Mouse (Mus musculus) kidney, adult 11 months (tissue): ENCODE data around the gene Alpk1.
"Not testable (repeated sequence)": the region's sequence is repeated elsewhere in the genome, so short reads cannot be mapped to it uniquely, and the experiment has no call there.

Experiments
- DNase-seq: peaks from one replicate; pipeline ENCODE4 v3.0.0; 2022

The Alpk1 gene

DNA sequence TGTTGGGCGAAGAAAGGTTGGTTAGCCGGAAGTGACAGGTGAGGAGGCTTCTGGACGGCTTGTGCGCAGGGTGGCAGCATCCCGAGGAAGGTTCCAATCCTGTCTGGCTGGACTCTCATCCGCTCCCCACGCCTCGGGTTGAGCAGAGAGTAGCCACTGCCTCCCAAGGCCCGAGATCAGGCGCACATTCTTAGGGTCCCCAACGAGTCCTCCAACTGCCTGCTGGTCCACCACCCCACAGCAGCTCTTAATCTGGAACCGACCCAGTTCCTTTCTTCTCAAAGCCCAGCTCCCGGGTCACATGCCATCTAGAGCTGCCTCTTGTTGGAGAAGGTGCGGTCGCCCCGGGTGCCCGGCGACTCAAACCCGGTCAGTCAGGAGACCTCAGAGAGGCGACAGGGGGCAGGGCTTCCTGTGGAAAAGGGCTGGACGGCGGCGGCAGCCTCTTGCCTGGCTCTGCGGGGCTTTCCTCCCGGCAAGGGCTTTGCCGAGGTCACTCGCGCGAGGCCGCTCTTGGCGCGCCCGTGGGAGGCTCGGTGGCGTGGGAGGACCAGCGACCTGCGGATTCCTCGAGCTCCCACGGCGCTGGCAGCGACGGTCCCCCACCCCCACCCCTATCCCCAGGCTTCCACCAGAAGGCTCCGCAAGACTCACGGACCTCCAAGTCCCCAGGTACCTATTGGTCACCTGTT lies 9.3 kb upstream of the Alpk1 start, which contains the start of gene Tifa:
Gene Tifa (plus strand): TSS at position 306 of the 692 bp plus-strand sequence.
- peak; percentile 67 for DNase-seq

DNA sequence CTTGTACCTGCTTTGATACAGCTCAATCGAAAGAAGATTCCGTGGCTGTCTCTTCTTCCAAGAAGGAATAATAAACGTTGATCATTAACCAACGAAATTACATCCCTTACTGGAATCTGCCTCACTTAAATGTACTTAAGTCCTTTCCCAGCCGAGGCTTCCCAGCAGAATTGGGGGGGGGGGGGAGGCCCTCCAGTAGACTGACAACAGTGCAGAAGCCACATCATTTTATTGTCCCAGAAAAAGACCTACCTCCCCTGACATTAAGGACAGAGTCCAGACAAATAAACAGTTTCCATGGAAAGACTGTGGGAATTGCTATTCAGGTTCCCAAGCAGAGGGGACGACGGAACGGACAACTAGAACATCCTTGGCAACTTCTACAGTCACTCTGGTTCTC lies 8.6 kb upstream of the Alpk1 start:
- no peak for DNase-seq

DNA sequence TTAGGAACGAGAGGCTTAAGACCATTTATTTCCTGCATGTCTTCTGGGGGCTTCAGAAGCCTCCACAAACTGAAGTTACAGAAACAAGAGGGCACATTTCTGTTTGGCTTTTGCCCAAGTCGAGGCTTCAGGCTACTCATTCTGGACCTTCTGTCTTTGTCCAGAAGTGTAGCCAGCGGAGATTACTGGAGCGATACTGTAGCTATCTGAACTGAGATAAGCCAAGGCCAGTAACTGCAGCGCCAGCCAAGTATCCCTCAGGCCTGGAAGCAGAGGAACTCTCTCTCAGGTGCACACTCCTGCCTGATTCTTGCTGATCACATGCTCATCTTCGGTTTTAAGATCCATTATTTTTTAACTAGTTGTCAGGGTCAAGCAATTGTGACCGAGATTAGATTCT lies 7.7 kb upstream of the Alpk1 start:
- DNase-seq, result no peak

DNA sequence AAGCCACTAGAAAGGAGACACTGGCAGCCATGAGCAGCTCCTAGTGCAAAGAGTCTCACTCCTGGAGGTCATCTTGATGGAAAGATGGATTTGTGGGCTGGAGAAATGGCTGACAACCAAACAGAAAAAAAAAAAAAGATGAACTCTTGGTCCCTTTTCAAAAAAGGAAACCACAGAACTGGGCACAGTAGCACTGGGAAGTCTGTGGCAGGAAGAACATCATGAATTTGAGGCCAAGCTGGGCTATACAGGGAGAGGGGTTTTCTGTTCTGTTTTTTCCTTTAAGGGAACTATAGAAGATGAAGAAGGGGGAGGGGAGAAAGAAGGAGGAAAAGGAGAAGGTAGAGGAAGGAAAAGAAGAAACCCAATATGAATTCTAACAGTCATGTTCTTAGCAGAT lies 6.7 kb upstream of the Alpk1 start:
- no peak for DNase-seq

DNA sequence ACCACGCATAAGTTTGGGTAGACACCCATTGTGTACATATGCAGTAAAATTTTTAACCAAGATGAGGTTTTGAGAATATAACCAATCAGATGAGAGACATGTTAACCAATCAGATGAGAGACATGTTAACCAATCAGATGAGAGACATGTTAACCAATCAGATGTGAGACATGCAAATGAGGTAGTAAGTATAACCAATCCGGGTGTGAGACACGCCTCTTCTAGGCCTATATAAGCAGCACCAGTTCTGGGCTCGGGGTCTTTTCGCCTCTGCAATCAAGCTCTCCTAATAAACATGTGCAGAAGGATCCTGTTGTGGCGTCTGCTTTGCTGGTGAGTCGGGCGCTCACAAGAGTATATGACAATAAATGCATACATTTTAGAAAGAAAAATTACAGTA lies 3.4 kb upstream of the Alpk1 start:
- not testable (repeated sequence) for DNase-seq

DNA sequence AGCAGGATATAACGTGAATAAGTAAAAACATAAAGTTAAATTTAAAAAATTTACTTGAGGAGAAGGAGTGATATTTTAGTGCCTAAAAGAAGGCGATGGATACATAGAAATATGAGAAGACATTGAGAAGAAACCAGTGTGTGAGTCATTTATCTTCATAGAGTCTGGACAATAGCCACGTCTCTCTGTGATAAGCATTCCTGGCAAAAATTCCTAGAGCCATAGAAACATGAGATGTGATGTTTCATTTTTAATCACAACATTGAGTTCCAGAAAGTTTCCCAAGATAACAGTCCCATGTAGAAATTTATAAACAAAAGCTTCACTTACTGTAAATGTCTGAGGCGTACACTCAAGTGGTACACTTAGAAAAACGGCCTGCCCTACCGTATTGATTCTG lies 2.6 kb upstream of the Alpk1 start:
- no peak for DNase-seq

DNA sequence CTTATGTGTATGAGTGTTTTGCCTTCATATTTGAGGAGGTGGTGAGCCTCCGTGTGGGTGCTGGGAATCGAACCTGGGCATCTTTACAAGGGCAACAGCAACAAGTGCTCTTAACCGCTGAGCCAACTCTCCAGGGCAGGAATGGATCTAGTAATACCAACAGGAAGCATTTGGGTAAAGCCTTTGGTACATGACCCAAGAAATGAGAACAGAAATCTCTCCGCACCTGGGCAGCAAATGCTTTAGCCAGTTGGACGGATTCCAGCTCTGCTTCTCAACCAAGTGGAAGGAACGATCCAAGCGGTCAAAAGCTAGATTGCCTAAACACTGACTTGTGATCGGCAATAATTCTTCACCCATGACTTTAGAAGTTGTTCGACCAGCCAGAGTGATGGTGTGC lies 594 bp upstream of the Alpk1 start:
- peak; percentile 22 for DNase-seq

DNA sequence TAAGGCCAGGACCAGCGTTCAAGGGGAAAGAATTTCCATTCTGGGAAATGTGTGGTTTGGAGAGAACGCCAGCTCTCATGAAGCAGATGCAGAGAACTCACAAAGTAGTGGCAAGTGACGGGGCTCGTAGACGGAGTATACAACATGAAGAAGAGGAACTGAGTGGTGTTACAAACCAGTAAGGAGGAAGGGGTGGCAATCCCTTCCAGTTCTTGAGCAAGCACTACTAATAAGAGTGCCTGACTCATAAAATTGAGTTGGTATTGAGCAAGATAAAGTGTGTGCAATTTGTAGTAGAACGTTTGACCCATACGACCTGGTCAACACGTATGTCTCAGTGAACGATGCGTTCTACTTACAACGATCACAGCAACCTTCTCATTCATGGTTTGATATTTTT lies 11.2 kb downstream of the Alpk1 start:
- DNase-seq, result no peak

DNA sequence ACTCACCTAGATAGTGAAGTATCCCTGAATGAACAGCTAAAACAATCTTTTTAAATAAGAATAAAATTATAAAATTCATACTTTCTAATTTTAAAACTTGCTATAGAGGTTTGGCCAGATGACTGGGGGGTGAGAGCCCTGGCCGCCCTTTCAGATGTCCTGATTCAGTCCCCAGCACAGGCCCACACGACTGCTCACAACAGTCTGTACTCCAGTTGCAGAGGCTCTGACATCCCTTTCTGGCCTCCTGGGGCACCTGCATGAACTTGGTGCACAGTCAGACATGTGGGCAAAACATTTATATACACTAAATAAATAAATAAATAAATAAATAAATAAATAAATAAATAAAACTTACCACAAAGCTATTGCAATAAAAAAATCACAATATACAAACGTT lies 14.4 kb downstream of the Alpk1 start:
- no peak for DNase-seq

DNA sequence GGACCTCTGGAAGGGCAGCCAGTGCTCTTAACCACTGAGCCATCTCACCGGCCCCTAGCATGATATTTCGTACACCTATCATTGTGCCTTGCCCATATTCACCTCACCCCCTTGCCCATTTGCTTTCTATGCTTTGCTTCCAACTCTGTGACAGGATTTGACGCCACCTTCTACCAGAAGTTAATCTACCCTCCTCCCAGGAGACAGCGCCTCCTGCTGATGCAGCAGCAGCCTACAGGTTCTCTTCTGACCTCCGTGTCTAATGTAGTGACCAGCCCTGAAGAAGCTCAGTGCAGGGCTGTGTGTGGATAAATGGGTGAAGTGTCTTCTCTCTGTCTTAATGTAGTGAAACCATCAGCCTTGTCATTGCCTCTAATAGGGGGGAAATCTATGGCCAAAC lies 15.8 kb downstream of the Alpk1 start:
- no peak for DNase-seq

DNA sequence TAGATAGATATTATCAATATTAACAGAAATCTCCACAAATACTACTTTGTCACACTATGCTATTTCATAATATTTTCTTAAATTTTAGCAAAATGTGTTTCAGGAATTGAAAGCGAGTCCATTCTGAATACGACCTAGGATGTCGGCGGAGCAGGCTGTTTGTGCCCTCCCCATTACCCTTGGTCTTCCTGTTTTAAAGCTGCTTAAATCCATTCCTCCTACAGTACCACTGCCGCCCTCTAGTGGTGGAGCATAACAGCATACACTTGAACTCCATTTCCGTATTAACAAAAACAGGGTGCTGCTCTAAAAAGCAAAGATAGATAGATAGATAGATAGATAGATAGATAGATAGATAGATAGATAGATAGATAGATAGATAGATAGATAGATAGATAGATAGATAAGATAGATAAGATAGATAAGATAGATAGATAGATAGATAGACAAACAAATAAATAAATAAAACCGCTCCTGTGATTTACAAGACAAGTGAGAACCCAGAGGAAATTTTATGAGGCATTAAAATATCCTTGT lies 17.2 kb downstream of the Alpk1 start:
- DNase-seq, result peak; percentile 52

DNA sequence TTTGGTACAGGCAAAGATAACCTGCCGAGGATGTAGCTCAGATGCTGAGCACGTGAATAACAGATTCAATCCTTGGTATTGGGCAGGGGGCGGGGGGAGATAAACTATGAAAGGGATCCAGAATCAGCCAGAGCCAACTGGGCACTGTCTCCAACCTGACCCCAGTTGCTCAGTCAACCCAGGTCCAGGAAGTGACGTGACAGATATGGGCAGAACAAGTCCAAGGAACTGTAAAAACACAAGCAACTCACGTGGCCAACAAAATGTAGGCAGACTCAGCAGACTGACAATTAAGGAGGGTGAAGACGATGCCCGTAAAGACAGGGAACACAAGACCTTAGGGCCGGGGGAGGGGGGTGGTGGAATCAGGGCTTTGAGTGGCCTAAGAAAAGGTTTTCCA lies 17.9 kb downstream of the Alpk1 start:
- DNase-seq, result no peak

DNA sequence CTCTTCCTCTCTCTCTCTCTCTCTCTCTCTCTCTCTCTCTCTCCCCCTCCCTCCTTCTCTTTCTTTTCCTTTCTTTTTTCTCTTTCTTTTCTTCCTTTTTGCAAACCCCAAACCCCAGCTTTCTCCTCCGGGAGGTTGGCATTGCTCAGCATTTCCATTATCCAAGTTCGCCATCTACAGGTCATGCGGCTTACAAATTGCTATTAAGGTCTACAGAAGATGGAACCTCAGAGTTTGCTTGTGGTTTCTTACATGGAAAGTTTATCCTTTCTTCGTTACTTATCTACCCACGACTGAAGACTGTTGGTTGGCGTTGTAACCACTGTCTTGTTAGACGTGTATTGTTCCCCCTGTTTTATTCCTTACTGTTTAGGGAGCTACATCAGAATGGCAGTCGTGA lies 21.1 kb downstream of the Alpk1 start:
- DNase-seq, result peak; percentile 11

DNA sequence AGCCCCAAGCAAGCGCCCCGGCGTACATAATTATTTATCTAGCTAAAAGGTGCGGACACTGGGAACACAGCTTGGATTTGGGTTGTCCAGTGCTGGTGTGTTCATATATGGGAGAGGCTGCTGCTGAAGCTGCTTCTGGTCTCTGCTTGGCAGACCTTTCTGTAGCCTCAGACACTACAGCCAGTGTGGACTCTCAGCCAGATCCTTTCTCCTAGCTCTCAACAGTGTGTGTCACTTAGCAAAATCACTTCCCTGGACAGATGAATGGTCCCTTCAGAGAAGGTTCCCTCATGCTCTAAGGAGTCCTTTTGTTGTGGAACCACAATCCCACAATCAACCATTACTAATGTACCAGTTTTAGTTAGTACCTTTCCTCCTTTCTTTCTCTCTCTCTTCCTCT lies 21.5 kb downstream of the Alpk1 start:
- DNase-seq, result no peak

DNA sequence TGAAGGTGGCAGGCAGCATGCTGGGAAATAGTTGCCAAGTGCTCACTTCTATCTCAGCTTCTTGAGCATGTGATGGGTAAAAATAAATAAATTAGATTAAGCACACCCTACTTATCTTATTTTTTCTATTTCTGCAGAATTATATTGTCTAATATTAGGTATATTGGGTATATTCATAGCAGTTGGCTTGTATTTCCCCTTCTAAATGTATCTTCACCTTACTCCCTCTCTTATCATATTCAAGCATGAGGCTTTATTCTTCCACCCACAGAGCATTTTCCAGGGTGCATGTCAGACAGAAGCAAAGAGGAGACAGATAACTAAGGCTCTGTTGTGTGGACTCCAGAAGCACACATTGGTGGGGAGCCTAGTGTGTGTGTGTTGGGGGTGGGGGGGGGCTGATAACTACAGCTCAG lies 22.4 kb downstream of the Alpk1 start:
- no peak for DNase-seq

DNA sequence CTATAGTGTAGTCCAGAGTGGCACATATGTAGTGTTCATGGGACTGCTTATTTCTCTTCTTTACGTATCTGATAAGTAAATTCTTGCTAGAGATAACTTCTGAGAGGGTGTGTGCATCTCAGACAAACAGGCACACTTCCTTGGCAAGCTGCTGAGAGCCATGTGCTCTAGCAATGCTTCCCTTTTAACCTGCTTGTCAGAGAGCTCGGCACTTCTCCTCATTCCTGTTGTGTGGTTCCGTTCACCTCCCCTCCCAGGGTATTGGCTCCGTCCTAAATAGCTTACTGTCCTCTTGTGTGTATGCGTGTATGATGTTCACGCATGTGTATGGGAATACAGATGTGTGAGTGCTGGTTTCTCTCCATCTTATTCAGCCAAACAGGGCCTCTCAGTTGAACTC lies 23.9 kb downstream of the Alpk1 start:
- DNase-seq, result no peak

DNA sequence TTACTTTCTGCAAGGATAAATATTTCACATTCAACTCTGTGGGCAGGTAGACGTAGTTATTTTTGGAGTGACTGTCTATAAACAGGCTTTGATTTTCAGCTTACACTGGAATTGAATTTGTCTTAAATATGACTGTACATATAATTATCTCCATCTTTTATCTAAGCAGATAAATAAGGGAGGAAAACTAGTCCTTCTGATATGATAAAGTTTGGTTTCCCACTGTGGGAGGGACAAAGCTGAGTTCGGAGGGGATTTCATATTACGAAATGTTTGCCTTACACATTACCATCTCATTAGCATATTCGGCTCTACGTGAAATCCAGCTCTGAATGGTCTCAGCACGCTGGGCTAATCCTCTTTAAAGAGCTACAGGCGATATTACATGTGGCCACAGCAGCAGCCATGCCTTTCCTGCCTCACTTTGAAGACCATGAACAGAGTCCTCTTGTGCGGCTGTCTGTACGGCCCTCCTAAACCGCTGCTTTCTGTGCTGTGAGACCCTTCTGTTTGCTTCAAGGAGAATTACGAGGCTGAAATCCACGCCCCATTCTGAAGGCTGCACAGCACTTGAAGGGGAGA lies 30.3 kb downstream of the Alpk1 start:
- DNase-seq, result no peak

DNA sequence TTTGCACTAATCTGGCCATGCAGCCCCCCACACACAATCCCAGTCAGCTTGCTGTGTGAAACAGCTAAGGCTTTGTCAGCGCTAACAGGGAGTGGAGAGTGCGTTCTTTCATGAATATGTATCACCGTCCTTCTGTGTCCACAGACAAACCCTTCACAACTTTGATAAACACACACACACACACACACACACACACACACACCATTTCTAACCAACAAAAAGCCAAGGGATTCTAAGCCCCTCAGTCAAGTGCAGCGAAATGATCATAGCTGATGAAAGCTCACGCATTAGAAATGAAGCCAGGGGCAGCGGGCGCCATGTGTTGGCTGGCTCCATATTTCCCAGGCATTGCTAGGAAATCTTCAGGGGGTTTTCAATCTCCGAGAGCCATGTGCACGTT lies 31.1 kb downstream of the Alpk1 start:
- DNase-seq, result no peak

DNA sequence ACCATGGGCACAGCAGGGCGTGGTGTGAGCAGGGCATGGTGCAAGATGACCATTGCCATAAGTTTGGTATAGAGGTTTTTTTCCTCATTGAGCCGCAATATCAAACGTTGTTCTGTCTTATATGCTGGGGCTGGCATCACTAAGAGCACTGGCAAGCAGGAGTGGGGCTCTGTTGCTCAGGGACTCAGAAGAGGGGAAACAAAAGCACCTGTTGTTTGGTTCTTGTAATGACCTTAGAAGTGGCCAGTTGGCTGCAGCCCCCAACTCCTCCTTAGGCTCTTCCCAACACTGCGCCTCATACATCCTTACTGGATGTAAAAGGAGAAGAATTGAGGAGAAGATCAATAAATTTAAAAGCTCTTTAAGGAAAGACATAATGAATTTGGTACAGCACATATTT lies 31.7 kb downstream of the Alpk1 start:
- no peak for DNase-seq

DNA sequence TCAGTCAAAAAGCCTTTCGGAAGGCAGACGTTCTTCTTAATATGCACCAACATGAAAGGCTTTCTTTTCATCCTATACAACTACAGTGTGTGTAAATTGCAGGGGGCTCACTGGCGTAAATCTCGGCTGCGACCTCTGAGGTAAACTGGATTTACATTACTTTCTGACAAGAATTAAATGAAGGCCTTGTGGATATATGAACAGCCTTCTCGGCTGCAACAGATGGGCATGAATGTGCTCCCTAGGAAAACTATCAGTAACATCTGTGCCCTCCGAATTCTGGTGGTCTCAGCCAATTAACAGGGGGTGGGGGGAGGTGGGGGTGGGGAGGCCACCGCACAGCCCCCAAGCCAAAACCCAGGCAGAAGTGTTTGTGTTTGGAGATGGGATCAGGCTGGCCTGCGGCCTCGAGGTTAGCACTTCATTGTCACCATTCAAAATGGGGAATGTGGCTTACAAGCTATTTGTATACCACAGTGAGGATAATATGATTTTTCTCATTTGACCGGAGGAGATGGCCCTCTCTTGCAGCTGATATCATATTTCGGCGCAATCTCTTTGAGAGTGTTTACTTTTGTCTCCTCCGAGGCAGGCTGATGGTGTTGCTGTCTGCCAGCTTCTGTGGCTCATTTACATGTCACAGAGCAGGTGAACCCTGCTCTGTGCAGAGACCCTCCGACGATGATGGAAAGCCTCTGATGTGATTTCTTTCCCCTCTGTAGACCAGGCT lies 34.3 kb downstream of the Alpk1 start:
- no peak for DNase-seq

DNA sequence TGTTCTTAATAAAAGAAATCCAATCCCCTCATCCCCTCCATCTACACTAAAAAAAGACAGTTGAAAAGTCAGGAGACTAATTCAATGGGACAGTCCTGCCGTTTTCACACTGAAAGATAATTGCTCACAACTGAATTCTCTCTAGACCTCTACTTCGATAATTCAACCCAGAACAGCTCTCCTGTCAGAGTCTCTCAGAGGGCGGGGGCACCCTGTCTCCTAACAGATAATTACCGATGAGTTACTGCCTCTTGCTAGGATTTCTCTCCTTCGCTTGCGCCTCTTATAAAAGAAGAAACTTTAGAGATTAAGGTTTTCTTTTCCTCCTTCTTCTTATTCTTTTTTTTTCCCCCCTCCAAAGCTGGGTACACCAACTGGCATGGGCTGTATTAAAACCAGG lies 34.8 kb downstream of the Alpk1 start:
- DNase-seq, result no peak

DNA sequence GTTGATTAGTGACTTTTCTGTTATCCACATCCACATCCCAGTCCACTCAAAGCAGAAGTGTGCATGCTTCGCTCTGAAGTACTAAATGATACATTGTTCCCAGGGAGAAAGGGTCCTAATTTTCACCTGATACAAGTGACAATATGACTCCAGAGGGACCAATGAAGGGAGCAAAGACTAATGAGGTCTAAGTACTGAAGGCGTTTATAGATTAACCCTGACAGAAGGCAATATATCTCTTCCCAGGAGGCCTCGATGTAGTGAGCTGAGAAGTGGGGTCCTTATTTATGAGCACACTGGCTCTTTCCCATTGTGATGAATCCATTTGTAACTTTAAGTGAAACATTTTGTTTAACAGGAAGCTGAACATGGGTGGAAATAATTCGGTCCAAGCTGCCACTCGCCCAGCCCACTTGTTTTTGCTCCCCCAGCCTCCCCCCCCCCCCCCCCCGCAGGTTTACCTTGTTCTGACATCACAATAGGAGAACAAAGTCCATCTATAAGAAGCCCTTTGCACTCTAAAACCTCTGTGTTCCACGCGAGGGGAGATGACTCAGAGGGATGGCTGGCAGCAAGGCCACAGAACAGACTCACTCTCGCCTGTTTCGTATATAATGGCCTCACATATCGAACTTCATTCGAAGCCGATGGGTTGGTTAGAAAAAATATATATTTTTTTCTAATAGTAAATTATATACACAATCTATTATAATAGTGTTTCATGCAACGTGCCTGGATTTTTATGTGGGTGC lies 36.5 kb downstream of the Alpk1 start:
- DNase-seq, result no peak

DNA sequence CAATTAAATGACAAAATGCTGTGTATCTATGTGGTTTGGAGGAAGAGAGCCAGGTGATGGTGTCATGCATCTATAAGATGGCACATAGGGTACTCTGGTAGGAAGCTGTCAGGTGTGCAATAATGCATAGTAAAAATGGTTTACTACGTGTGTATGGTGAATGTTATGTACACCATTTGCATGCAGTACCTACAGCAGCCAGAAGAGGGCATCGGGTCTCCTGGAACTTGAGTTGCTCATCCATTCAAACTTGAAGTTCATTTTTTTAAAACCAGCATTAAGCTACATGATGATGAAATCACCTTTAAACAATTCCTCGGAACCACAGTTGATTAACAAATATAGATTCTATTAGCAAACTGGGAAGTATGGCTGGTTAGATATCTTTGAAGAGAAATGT lies 38.9 kb downstream of the Alpk1 start:
- DNase-seq, result no peak
